11 mouse cellular contexts compared by ENCODE assay signal in the genomic region with DNA sequence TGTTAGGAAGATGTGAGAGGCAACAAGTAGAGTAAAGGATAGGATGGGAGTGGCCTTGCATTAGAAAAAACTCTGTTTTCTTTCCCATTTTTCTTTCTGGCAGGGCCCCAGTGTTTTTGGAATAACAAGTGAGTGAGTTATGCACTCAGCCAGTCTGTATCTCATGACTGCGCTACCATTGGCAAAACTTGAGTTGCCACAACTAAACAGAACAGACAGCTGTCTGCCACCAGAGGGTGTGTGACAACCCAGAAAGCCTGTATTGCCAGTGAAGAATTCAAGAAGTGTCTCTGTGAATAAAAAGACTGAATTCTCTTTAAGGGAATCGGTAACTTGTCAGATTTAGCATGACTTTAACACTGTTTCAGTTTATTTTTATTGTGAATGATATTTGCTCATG. TPM values are rescaled to one million over a fixed set of nuclear protein-coding genes. Genes with fewer than 3 reads are reported as not detected.
A peak's percentile ranks its signal among the peaks of the same experiment; 100 is the strongest.
DNase-seq lines count a peak whose midpoint lies in the region; ATAC-seq and TF ChIP-seq lines count a peak whose summit lies in the region.
"Had no signal": no experiment of that assay in that cellular context is flagged by ENCODE, and none has a peak within 500 bp of the region (broad histone marks: within the 10 kb centered on the region; RNA-seq: fewer than 3 reads in every experiment).

No protein-coding gene starts in this region.

- no peaks in the 10 kb centered on the region for H3K9me3 ChIP-seq in forebrain, embryonic 14.5 days (replicated peaks; ENCODE audit: control insufficient read depth, low read length)
- no peaks in the 10 kb centered on the region for H3K9me3 ChIP-seq in forebrain, embryonic 11.5 days (ENCODE audit: control insufficient read depth, low read length)
- H3K9me3 ChIP-seq in liver, embryonic 14.5 days (ENCODE audit: control insufficient read depth, low read length): no peaks in the 10 kb centered on the region
- H3K9me3 ChIP-seq in liver, embryonic 12.5 days (replicated peaks): no peaks in the 10 kb centered on the region
- H3K9me3 ChIP-seq: hindbrain, embryonic 15.5 days; limb, embryonic 13.5 days had no signal

- TF ChIP-seq EP300 in liver, embryonic 14.5 days (IDR thresholded peaks at IDR 0.05; ENCODE audit: low read depth): no peak

- no peak overlapping the region for H3K4me3 ChIP-seq in forebrain, embryonic 14.5 days (ENCODE audit: low read depth, low read length)
- H3K4me3 ChIP-seq in forebrain, embryonic 11.5 days (ENCODE audit: low read depth, low read length): no peak overlapping the region
- no peak overlapping the region for H3K4me3 ChIP-seq in liver, embryonic 14.5 days (ENCODE audit: insufficient read depth in 1 of 2, low read depth in 2 of 2, low read length in 2 of 2)
- no peak overlapping the region for H3K4me3 ChIP-seq in liver, embryonic 12.5 days
- H3K4me3 ChIP-seq: hindbrain, embryonic 15.5 days; limb, embryonic 13.5 days had no signal

- no peaks in the 10 kb centered on the region for H3K4me1 ChIP-seq in forebrain, embryonic 14.5 days (ENCODE audit: control insufficient read depth, insufficient read depth, low read length)
- H3K4me1 ChIP-seq in forebrain, embryonic 11.5 days (replicated peaks; ENCODE audit: control insufficient read depth, insufficient read depth, low read length): no peaks in the 10 kb centered on the region
- no peaks in the 10 kb centered on the region for H3K4me1 ChIP-seq in liver, embryonic 14.5 days (replicated peaks; ENCODE audit: control insufficient read depth in 2 of 2, insufficient read depth in 2 of 2, low read length in 1 of 2)
- H3K4me1 ChIP-seq in liver, embryonic 12.5 days: no peaks in the 10 kb centered on the region
- H3K4me1 ChIP-seq: hindbrain, embryonic 15.5 days; limb, embryonic 13.5 days had no signal

- ATAC-seq in forebrain, embryonic 14.5 days: no peak
- no peak for ATAC-seq in forebrain, embryonic 11.5 days (replicated peaks; ENCODE audit: low FRiP score)
- no peak for ATAC-seq in liver, embryonic 14.5 days (ENCODE audit: insufficient read depth)
- no peak for ATAC-seq in liver, embryonic 12.5 days

- no peak overlapping the region for H3K9ac ChIP-seq in forebrain, embryonic 14.5 days (ENCODE audit: low read length)
- H3K9ac ChIP-seq in forebrain, embryonic 11.5 days (ENCODE audit: low read length): no peak overlapping the region
- no peak overlapping the region for H3K9ac ChIP-seq in liver, embryonic 14.5 days (replicated peaks)
- no peak overlapping the region for H3K9ac ChIP-seq in liver, embryonic 12.5 days
- H3K9ac ChIP-seq: hindbrain, embryonic 15.5 days; limb, embryonic 13.5 days had no signal

- TF ChIP-seq CTCF in liver, embryonic 14.5 days (IDR thresholded peaks at IDR 0.05; ENCODE audit: low read depth): peak; percentile 30

- H3K4me2 ChIP-seq in forebrain, embryonic 14.5 days (ENCODE audit: low read length): no peak overlapping the region
- no peak overlapping the region for H3K4me2 ChIP-seq in forebrain, embryonic 11.5 days (ENCODE audit: low read depth, low read length, severe bottlenecking)
- H3K4me2 ChIP-seq in liver, embryonic 14.5 days (ENCODE audit: low read depth): no peak overlapping the region
- no peak overlapping the region for H3K4me2 ChIP-seq in liver, embryonic 12.5 days
- H3K4me2 ChIP-seq: hindbrain, embryonic 15.5 days; limb, embryonic 13.5 days had no signal

- intact Hi-C loops in heart, postnatal 25 days (cut with DNase I): no loop called here

- H3K27me3 ChIP-seq in forebrain, embryonic 14.5 days (replicated peaks; ENCODE audit: control insufficient read depth, insufficient read depth, low read length): no peaks in the 10 kb centered on the region
- no peaks in the 10 kb centered on the region for H3K27me3 ChIP-seq in forebrain, embryonic 11.5 days (ENCODE audit: control insufficient read depth, insufficient read depth, low read length)
- H3K27me3 ChIP-seq in liver, embryonic 14.5 days (ENCODE audit: control insufficient read depth, insufficient read depth, low read length): no peaks in the 10 kb centered on the region
- peaks cover 5% of the 10 kb centered on the region; the same call in 1 of the 2 replicates for H3K27me3 ChIP-seq in liver, embryonic 12.5 days (replicated peaks)
- H3K27me3 ChIP-seq: hindbrain, embryonic 15.5 days; limb, embryonic 13.5 days had no signal

- no peaks in the 10 kb centered on the region for H3K36me3 ChIP-seq in forebrain, embryonic 14.5 days (ENCODE audit: control insufficient read depth, insufficient read depth, low read length)
- no peaks in the 10 kb centered on the region for H3K36me3 ChIP-seq in forebrain, embryonic 11.5 days (ENCODE audit: control insufficient read depth, insufficient read depth, low read length)
- no peaks in the 10 kb centered on the region for H3K36me3 ChIP-seq in liver, embryonic 14.5 days (replicated peaks; ENCODE audit: control insufficient read depth, insufficient read depth, low read depth)
- no peaks in the 10 kb centered on the region for H3K36me3 ChIP-seq in liver, embryonic 12.5 days
- H3K36me3 ChIP-seq: hindbrain, embryonic 15.5 days; limb, embryonic 13.5 days had no signal

- H3K27ac ChIP-seq in forebrain, embryonic 14.5 days (ENCODE audit: low read depth, low read length): no peak overlapping the region
- H3K27ac ChIP-seq in forebrain, embryonic 11.5 days (ENCODE audit: low read depth, low read length): no peak overlapping the region
- no peak overlapping the region for H3K27ac ChIP-seq in liver, embryonic 14.5 days
- no peak overlapping the region for H3K27ac ChIP-seq in liver, embryonic 12.5 days
- H3K27ac ChIP-seq: hindbrain, embryonic 15.5 days; limb, embryonic 13.5 days had no signal

- 81% methylated on average over 2 of the region's 2 CpGs for WGBS in forebrain, embryonic 14.5 days
- 85% methylated on average over 2 of the region's 2 CpGs for WGBS in forebrain, embryonic 11.5 days
- 62% methylated on average over 2 of the region's 2 CpGs for WGBS in liver, embryonic 14.5 days (ENCODE audit: insufficient replicate concordance)
- WGBS in liver, embryonic 12.5 days (ENCODE audit: insufficient replicate concordance): 61% methylated on average over 2 of the region's 2 CpGs

- DNase-seq in forebrain, embryonic 14.5 days (ENCODE audit: low spot score): peak; percentile 25
- no peak for DNase-seq in forebrain, embryonic 11.5 days (ENCODE audit: low spot score)
- DNase-seq in liver, embryonic 14.5 days (ENCODE audit: low read depth in 3 of 3, low spot score in 3 of 3): no peak
- peak; percentile 39 for DNase-seq in T-cell, adult 2 months (ENCODE audit: low spot score)
- peak; percentile 70 for DNase-seq in lung, postnatal 36 days
- no peak for DNase-seq in right cerebral cortex, adult 2 months (ENCODE audit: low spot score in 2 of 2)
- no peak for DNase-seq in heart, postnatal 25 days (ENCODE audit: low spot score)

RNA-seq across cellular contexts. Expression of gene Mib2, which starts 7.0 kb away (rescaled TPM):
- 25.2 and 34.5 TPM in 2 replicates for polyA plus RNA-seq in forebrain, embryonic 14.5 days (2014; fragmentation: Nextera tagmentation; extraction: Ambion mirVana)
- polyA plus RNA-seq in forebrain, embryonic 11.5 days (2014; fragmentation: Nextera tagmentation; extraction: Ambion mirVana): 21.2 and 22.3 TPM in 2 replicates
- 4.8 and 4.9 TPM in 2 replicates for polyA plus RNA-seq in liver, embryonic 14.5 days (2012; rRNA removed)
- 1.8 and 1.9 TPM in 2 replicates for polyA plus RNA-seq in liver, embryonic 14.5 days (2014; fragmentation: Nextera tagmentation; extraction: Ambion mirVana)
- 7.2 and 7.4 TPM in 2 replicates for polyA plus RNA-seq in liver, embryonic 12.5 days (2016; fragmentation: Nextera tagmentation; extraction: Ambion mirVana)
- total RNA-seq in heart, postnatal 25 days (2021): 10 to 100 TPM; 23.0 to 28.0 TPM

RNA-seq across cellular contexts. Expression of gene Fndc10, which starts 18.2 kb away (rescaled TPM):
- polyA plus RNA-seq in forebrain, embryonic 14.5 days (2014; fragmentation: Nextera tagmentation; extraction: Ambion mirVana): 3.2 and 3.8 TPM in 2 replicates
- 2.3 and 2.9 TPM in 2 replicates for polyA plus RNA-seq in forebrain, embryonic 11.5 days (2014; fragmentation: Nextera tagmentation; extraction: Ambion mirVana)
- polyA plus RNA-seq in liver, embryonic 14.5 days (2012; rRNA removed): 0.58 and 0.87 TPM in 2 replicates
- polyA plus RNA-seq in liver, embryonic 14.5 days (2014; fragmentation: Nextera tagmentation; extraction: Ambion mirVana): 0.10 and 0.15 TPM in 2 replicates
- polyA plus RNA-seq in liver, embryonic 12.5 days (2016; fragmentation: Nextera tagmentation; extraction: Ambion mirVana): 1.9 and 2.0 TPM in 2 replicates
- total RNA-seq in heart, postnatal 25 days (2021): 1 to 10 TPM; 1.2 TPM

RNA-seq across cellular contexts. Expression of gene Mmp23, which starts 22.8 kb away (rescaled TPM):
- polyA plus RNA-seq in forebrain, embryonic 14.5 days (2014; fragmentation: Nextera tagmentation; extraction: Ambion mirVana): 0.97 and 2.1 TPM in 2 replicates
- polyA plus RNA-seq in forebrain, embryonic 11.5 days (2014; fragmentation: Nextera tagmentation; extraction: Ambion mirVana): 2.5 and 2.7 TPM in 2 replicates
- polyA plus RNA-seq in liver, embryonic 14.5 days (2012; rRNA removed): 3.4 and 5.4 TPM in 2 replicates
- polyA plus RNA-seq in liver, embryonic 14.5 days (2014; fragmentation: Nextera tagmentation; extraction: Ambion mirVana): 2.8 TPM in 2 replicates
- polyA plus RNA-seq in liver, embryonic 12.5 days (2016; fragmentation: Nextera tagmentation; extraction: Ambion mirVana): 8.1 and 9.2 TPM in 2 replicates
- total RNA-seq in heart, postnatal 25 days (2021): 1 to 10 TPM; 8.5 to 8.6 TPM

RNA-seq across cellular contexts. Expression of gene Ssu72, which starts 28.6 kb away (rescaled TPM):
- polyA plus RNA-seq in forebrain, embryonic 14.5 days (2014; fragmentation: Nextera tagmentation; extraction: Ambion mirVana): 153 and 179 TPM in 2 replicates
- polyA plus RNA-seq in forebrain, embryonic 11.5 days (2014; fragmentation: Nextera tagmentation; extraction: Ambion mirVana): 138 and 144 TPM in 2 replicates
- 38.6 and 39.5 TPM in 2 replicates for polyA plus RNA-seq in liver, embryonic 14.5 days (2012; rRNA removed)
- 53.9 and 56.9 TPM in 2 replicates for polyA plus RNA-seq in liver, embryonic 14.5 days (2014; fragmentation: Nextera tagmentation; extraction: Ambion mirVana)
- polyA plus RNA-seq in liver, embryonic 12.5 days (2016; fragmentation: Nextera tagmentation; extraction: Ambion mirVana): 80.8 and 91.2 TPM in 2 replicates
- 10 to 100 TPM; 41.8 to 44.6 TPM for total RNA-seq in heart, postnatal 25 days (2021)

RNA-seq across cellular contexts. Expression of gene Gm10563, which starts 30.8 kb away (rescaled TPM):
- polyA plus RNA-seq in forebrain, embryonic 14.5 days (2014; fragmentation: Nextera tagmentation; extraction: Ambion mirVana): not detected in 2 replicates
- not detected in 2 replicates for polyA plus RNA-seq in forebrain, embryonic 11.5 days (2014; fragmentation: Nextera tagmentation; extraction: Ambion mirVana)
- not detected in 2 replicates for polyA plus RNA-seq in liver, embryonic 14.5 days (2012; rRNA removed)
- not detected in 2 replicates for polyA plus RNA-seq in liver, embryonic 14.5 days (2014; fragmentation: Nextera tagmentation; extraction: Ambion mirVana)
- not detected in 2 replicates for polyA plus RNA-seq in liver, embryonic 12.5 days (2016; fragmentation: Nextera tagmentation; extraction: Ambion mirVana)
- total RNA-seq in heart, postnatal 25 days (2021): not detected
- total RNA-seq: ES-E14 had no signal
- polyA plus RNA-seq: hindbrain, embryonic 15.5 days; limb, embryonic 13.5 days had no signal

Comparison
In these comparisons a context has a peak if more than half of its experiments do, and no peak if none do; other contexts are left out.
1. DNase-seq: peak in forebrain, embryonic 14.5 days (single experiment), T-cell, adult 2 months (single experiment) and lung, postnatal 36 days (single experiment); none in forebrain, embryonic 11.5 days (single experiment), liver, embryonic 14.5 days (0 of 3), right cerebral cortex, adult 2 months (0 of 2) and heart, postnatal 25 days (single experiment).